Mouse (Mus musculus) heart, adult 2 months (tissue): ENCODE results near the gene Mrtfa. TPM values are rescaled to one million over a fixed set of nuclear protein-coding genes. Genes with fewer than 3 reads are reported as not detected.

Source experiments
- DNase-seq, 2 experiments: peaks; one replicate each; pipeline ENCODE4 v3.0.0; 2021
- H3K27ac ChIP-seq: fragments of 200-600 bp; 2 replicates; pipeline ENCODE4 v1.8.1; 2022
- H3K27me3 ChIP-seq: fragments of 200-500 bp; 2 replicates; pipeline ENCODE4 v1.6.1; 2012; ENCODE audit warnings: mild to moderate bottlenecking, low read length, inconsistent platforms, mixed read lengths; ENCODE audit not compliant: control insufficient read depth, insufficient read depth
- H3K36me3 ChIP-seq: fragments of 200-500 bp; 2 replicates; pipeline ENCODE4 v1.6.1; 2012; ENCODE audit warnings: low read length, inconsistent platforms; ENCODE audit not compliant: control insufficient read depth, insufficient read depth
- H3K4me1 ChIP-seq: fragments of 200-500 bp; 2 replicates; pipeline ENCODE4 v1.6.1; 2011; ENCODE audit warnings: low read length; ENCODE audit not compliant: control insufficient read depth, insufficient read depth
- H3K4me3 ChIP-seq: fragments of 200-600 bp; 2 replicates; pipeline ENCODE4 v1.8.1; 2022
- H3K79me2 ChIP-seq: fragments of 200-500 bp; replicated peaks from 2 replicates; pipeline ENCODE4 v1.6.1; 2012; ENCODE audit warnings: mild to moderate bottlenecking, inconsistent platforms, low read length, moderate library complexity, mixed read lengths; ENCODE audit not compliant: control insufficient read depth, insufficient read depth
- H3K9ac ChIP-seq: fragments of 200-500 bp; 2 replicates; pipeline ENCODE4 v1.6.1; 2012; ENCODE audit warnings: low read depth, mild to moderate bottlenecking, control low read depth, inconsistent platforms, low read length, mixed read lengths
- CTCF ChIP-seq: fragments of 200-600 bp; IDR thresholded peaks from 2 replicates; pipeline ENCODE4 v1.8.1; 2022; ENCODE audit warnings: antibody characterized with exemption, mild to moderate bottlenecking, moderate library complexity
- EP300 ChIP-seq: fragments of 200-500 bp; IDR thresholded peaks from 2 replicates; pipeline ENCODE4 v1.6.1; 2011; ENCODE audit warnings: low read depth, low read length, control low read depth; ENCODE audit not compliant: insufficient read depth
- POLR2A ChIP-seq: fragments of 200-500 bp; IDR thresholded peaks from 2 replicates; pipeline ENCODE4 v1.6.1; 2011; ENCODE audit warnings: mild to moderate bottlenecking, low read depth, low read length, control low read depth; ENCODE audit not compliant: insufficient read depth
- WGBS: fragments of 180-500 bp; shearing (Covaris S2); methylation state at CpG from one replicate; pipeline ENCODE4 v1.1.7; 2018; 5-methylcytosine and 5-hydroxymethylcytosine counted together
- intact Hi-C: fragments of 180-260 bp; cut with DNase I; formaldehyde crosslinking; loops from one replicate; pipeline ENCODE4 v1.15.1; 2025
- polyA plus RNA-seq: library from polyadenylated mRNA; depleted of rRNA; stranded (reverse); fragments of >200 nt; gene quantifications from 2 replicates; pipeline ENCODE4 v1.2.3, GENCODE M21; 2012
- total RNA-seq, 2 experiments: library from RNA; stranded (reverse); gene quantifications; 2 replicates each; pipeline ENCODE4 v1.2.3; 2021

Mrtfa gene
- total and polyA plus RNA-seq, 3 experiments, result 7.2 to 11.0 (median 9.0) TPM

DNA sequence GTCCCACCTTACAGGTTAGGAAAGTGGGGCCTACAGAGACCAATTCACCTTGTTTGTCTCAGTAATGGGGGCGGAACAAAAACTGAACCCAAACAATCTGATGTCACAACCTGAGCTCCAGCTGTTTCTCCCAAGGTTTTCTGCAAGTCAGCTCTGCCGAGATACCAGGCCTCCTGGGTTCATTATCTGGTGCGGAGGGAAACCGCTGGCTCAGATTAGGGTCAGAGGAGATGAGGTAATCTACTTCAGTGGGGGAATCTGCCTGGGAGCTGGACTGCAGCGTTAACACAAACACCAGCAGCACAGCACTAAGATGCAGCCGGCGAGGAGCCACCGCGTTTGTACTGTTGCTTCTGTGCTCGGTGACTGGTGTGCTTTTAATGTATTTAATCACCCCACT lies 143.1 kb downstream of the Mrtfa start:
- no peaks in the 10 kb centered on the region for H3K27me3 ChIP-seq
- H3K4me1 ChIP-seq, result 0 out of 2 replicates have a peak, but pooled peaks cover 1% of the 10 kb centered on the region
- no peak overlapping the region for H3K27ac ChIP-seq
- H3K36me3 ChIP-seq, result no peaks in the 10 kb centered on the region
- no peak overlapping the region for H3K9ac ChIP-seq
- DNase-seq, result no peak
- 54% methylated on average over 10 of the region's 10 CpGs for WGBS
- no peak overlapping the region for H3K4me3 ChIP-seq
- TF ChIP-seq EP300, result no peak
- no peaks in the 10 kb centered on the region for H3K79me2 ChIP-seq
- intact Hi-C loops, result no loop called here

DNA sequence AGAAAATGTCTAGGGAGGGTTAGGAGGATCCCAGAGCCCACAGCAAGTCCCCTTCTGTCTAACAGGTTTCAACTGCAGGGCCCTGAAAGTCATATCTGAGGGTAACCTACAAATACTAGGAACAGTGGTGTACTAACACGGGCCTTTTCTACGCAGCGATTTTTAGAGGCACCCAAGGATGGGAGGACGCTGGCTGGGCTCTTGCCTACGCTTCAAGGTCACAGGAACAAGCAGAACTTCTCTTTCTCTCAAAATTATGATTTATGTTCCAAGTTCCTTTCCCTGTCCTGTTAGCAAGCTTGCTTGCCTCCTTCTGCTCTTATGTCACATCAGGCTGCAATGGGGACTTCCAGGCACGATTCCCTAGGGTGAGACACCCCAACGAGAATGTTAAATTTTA lies 144.5 kb downstream of the Mrtfa start:
- H3K27ac ChIP-seq, result no peak overlapping the region
- no peaks in the 10 kb centered on the region for H3K36me3 ChIP-seq
- H3K4me3 ChIP-seq, result no peak overlapping the region
- no peaks in the 10 kb centered on the region for H3K27me3 ChIP-seq
- WGBS, result 84% methylated on average over 7 of the region's 7 CpGs
- TF ChIP-seq CTCF (no peak), POLR2A (no peak), EP300 (no peak)
- intact Hi-C loops, result no loop called here
- no peak overlapping the region for H3K9ac ChIP-seq
- 0 out of 2 replicates have a peak, but pooled peaks cover 1% of the 10 kb centered on the region for H3K4me1 ChIP-seq
- DNase-seq, result no peak
- 0 out of 2 replicates have a peak, but pooled peaks cover 1% of the 10 kb centered on the region for H3K79me2 ChIP-seq

GRCm38 (mm10) chr15:81045336-81045735 lies 145.2 kb downstream of the Mrtfa start:
- 0 out of 2 replicates have a peak, but pooled peaks cover 1% of the 10 kb centered on the region for H3K79me2 ChIP-seq
- WGBS, result 90% methylated on average over 4 of the region's 4 CpGs
- peak in 1 of 2 experiments; percentile 55 for DNase-seq
- H3K4me3 ChIP-seq, result no peak overlapping the region
- no peaks in the 10 kb centered on the region for H3K27me3 ChIP-seq
- H3K4me1 ChIP-seq, result 0 out of 2 replicates have a peak, but pooled peaks cover 1% of the 10 kb centered on the region
- no peak overlapping the region; the same call in 1 of the 2 replicates for H3K27ac ChIP-seq
- no peak for TF ChIP-seq CTCF
- no peak for TF ChIP-seq EP300
- TF ChIP-seq POLR2A, result no peak
- no peak overlapping the region for H3K9ac ChIP-seq
- H3K36me3 ChIP-seq, result no peaks in the 10 kb centered on the region
- intact Hi-C loops, result no loop called here

- Histone ChIP-seq H3K27ac (no peak overlapping the region), H3K36me3 (no peaks in the 10 kb centered on the region), H3K27me3 (no peaks in the 10 kb centered on the region), H3K9ac (no peak overlapping the region), H3K79me2 (0 out of 2 replicates have a peak, but pooled peaks cover 1% of the 10 kb centered on the region), H3K4me1 (no peaks in the 10 kb centered on the region), H3K4me3 (no peak overlapping the region)
- intact Hi-C loops, result no loop called here
- DNase-seq, result peak in 1 of 2 experiments; percentile 52
- WGBS, result 88% methylated on average over 9 of the region's 9 CpGs
- no peak for TF ChIP-seq EP300
- TF ChIP-seq CTCF, result no peak
- TF ChIP-seq POLR2A, result no peak
Measured at GRCm38 (mm10) chr15:81044446-81044845, 146.1 kb downstream of the Mrtfa start.

DNA sequence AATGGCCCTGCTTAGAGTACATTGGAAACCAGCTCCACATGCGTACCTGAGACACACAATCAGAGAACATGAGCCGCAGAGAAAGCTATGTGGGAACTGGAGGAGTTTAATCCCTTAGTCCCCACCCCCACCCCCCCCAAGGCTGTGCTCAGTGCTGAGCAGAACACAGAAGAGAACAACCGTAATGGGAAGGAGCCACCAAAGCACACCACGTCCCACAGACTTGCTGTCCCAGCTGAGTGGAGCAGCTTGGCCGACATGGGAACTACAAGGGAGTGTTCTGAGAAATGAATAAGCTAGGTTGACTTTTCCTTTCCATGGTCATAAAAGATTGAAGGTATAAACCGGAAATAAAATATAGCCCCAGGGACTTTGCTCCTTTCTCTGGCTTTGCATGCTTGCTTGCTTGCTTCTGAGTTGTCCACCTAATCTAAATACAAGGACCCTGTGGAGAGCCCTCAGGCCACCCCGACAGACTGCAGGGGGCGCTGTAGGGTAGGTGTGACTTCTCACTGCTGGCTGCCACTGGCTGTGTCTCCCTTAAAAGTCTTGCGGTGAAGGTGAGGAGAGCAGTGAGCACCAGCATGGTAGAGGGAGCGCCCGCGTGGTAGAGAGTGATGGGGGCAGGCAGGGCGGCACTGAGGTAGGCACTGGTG lies 148.2 kb downstream of the Mrtfa start:
- Histone ChIP-seq H3K9ac (no peak overlapping the region), H3K27ac (no peak overlapping the region), H3K27me3 (no peaks in the 10 kb centered on the region), H3K79me2 (0 out of 2 replicates have a peak, but pooled peaks cover 1% of the 10 kb centered on the region), H3K4me1 (no peaks in the 10 kb centered on the region), H3K4me3 (no peak overlapping the region), H3K36me3 (no peaks in the 10 kb centered on the region)
- WGBS, result 74% methylated on average over 13 of the region's 13 CpGs
- TF ChIP-seq POLR2A (no peak), CTCF (peak; percentile 51)
- no peak for DNase-seq
- intact Hi-C loops, result no loop called here

GRCm38 (mm10) chr15:81041767-81042166 lies 148.8 kb downstream of the Mrtfa start:
- Histone ChIP-seq H3K27ac (no peak overlapping the region), H3K4me3 (no peak overlapping the region), H3K36me3 (no peaks in the 10 kb centered on the region), H3K9ac (no peak overlapping the region), H3K79me2 (0 out of 2 replicates have a peak, but pooled peaks cover 1% of the 10 kb centered on the region), H3K27me3 (no peaks in the 10 kb centered on the region), H3K4me1 (no peaks in the 10 kb centered on the region)
- TF ChIP-seq POLR2A (no peak), CTCF (no peak), EP300 (no peak)
- DNase-seq, result no peak
- intact Hi-C loops, result no loop called here
- WGBS, result 86% methylated on average over 4 of the region's 4 CpGs
